Comparison of ENCODE assay signal across 8 mouse cellular contexts in genomic region chr10:122887528-122888183, GRCm38 (mm10).
DNase-seq lines count a peak whose midpoint lies in the region; ATAC-seq and TF ChIP-seq lines count a peak whose summit lies in the region.

No protein-coding gene starts in this region.

- DNase-seq in heart, adult 2 months: peak in 1 of 2 experiments; percentile 34
- DNase-seq in heart, postnatal 25 days (ENCODE audit: low spot score): no peak
- DNase-seq in cerebellum, postnatal 25 days: peak; percentile 44 to 54
- DNase-seq in heart, embryonic 10.5 days (ENCODE audit: low spot score): no peak
- no peak for DNase-seq in stomach, postnatal 0 days (ENCODE audit: low spot score)
- DNase-seq in frontal cortex, postnatal 36 days (ENCODE audit: low spot score in 2 of 2): no peak
- no peak for DNase-seq in adrenal gland, adult 8-10 months

- H3K4me3 ChIP-seq in heart, adult 2 months: no peak overlapping the region
- no peak overlapping the region for H3K4me3 ChIP-seq in heart, embryonic 10.5 days
- H3K4me3 ChIP-seq in limb, embryonic 13.5 days: peak overlapping the region; percentile 18
- H3K4me3 ChIP-seq in stomach, postnatal 0 days (ENCODE audit: low read depth, low read length): no peak overlapping the region

- peak; percentile 31 for ATAC-seq in limb, embryonic 13.5 days (ENCODE audit: low FRiP score, low read depth)
- ATAC-seq in stomach, postnatal 0 days (ENCODE audit: low FRiP score, low TSS enrichment): peak; percentile 33; the same call in 1 of the 2 replicates

- H3K4me1 ChIP-seq in heart, adult 2 months (ENCODE audit: control insufficient read depth, insufficient read depth, low read length): peaks cover 16% of the 10 kb centered on the region
- peaks cover 57% of the 10 kb centered on the region for H3K4me1 ChIP-seq in heart, embryonic 10.5 days
- peaks cover 87% of the 10 kb centered on the region for H3K4me1 ChIP-seq in limb, embryonic 13.5 days
- peaks cover 10% of the 10 kb centered on the region for H3K4me1 ChIP-seq in stomach, postnatal 0 days (replicated peaks; ENCODE audit: control insufficient read depth, insufficient read depth)

- H3K9ac ChIP-seq in heart, adult 2 months (ENCODE audit: low read depth, low read length): no peak overlapping the region
- peak overlapping the region; percentile 63 for H3K9ac ChIP-seq in limb, embryonic 13.5 days
- H3K9ac ChIP-seq in stomach, postnatal 0 days (ENCODE audit: low read length): peak overlapping the region; percentile 48

- intact Hi-C loops in heart, adult 2 months (cut with DNase I): no loop called here
- intact Hi-C loops in heart, postnatal 25 days (cut with DNase I): loop anchor here (5.0 kb wide), 1 partner anchor 100 kb away; no protein-coding TSS in a partner anchor

- peaks cover 2% of the 10 kb centered on the region for H3K36me3 ChIP-seq in heart, adult 2 months (ENCODE audit: control insufficient read depth, insufficient read depth, low read length)
- H3K36me3 ChIP-seq in heart, embryonic 10.5 days: no peaks in the 10 kb centered on the region
- H3K36me3 ChIP-seq in limb, embryonic 13.5 days: no peaks in the 10 kb centered on the region
- no peaks in the 10 kb centered on the region for H3K36me3 ChIP-seq in stomach, postnatal 0 days (ENCODE audit: control insufficient read depth, insufficient read depth, low read length)

- peak overlapping the region; percentile 58; the same call in 1 of the 2 replicates for H3K27ac ChIP-seq in heart, adult 2 months
- H3K27ac ChIP-seq in heart, embryonic 10.5 days: peak overlapping the region; percentile 48
- H3K27ac ChIP-seq in limb, embryonic 13.5 days: peak overlapping the region; percentile 98
- peak overlapping the region; percentile 88 for H3K27ac ChIP-seq in stomach, postnatal 0 days (replicated peaks)

- H3K79me2 ChIP-seq in heart, adult 2 months (replicated peaks; ENCODE audit: control insufficient read depth, insufficient read depth, low read length): no peaks in the 10 kb centered on the region

- no peak for TF ChIP-seq POLR2A in heart, adult 2 months (IDR thresholded peaks at IDR 0.05; ENCODE audit: insufficient read depth, low read depth, low read length)

- 53% methylated on average over 10 of the region's 10 CpGs for WGBS in heart, adult 2 months
- WGBS in heart, embryonic 10.5 days: 58% methylated on average over 10 of the region's 10 CpGs
- 21% methylated on average over 10 of the region's 10 CpGs for WGBS in limb, embryonic 13.5 days
- 34% methylated on average over 10 of the region's 10 CpGs for WGBS in stomach, postnatal 0 days

- no peak for TF ChIP-seq CTCF in heart, adult 2 months (IDR thresholded peaks at IDR 0.05)
- no peak for TF ChIP-seq CTCF in stomach, postnatal 0 days (IDR thresholded peaks at IDR 0.05; ENCODE audit: low read depth)

- no peaks in the 10 kb centered on the region for H3K27me3 ChIP-seq in heart, adult 2 months (ENCODE audit: control insufficient read depth, insufficient read depth, low read length)
- no peaks in the 10 kb centered on the region for H3K27me3 ChIP-seq in heart, embryonic 10.5 days (ENCODE audit: insufficient read depth, poor library complexity, severe bottlenecking)
- no peaks in the 10 kb centered on the region for H3K27me3 ChIP-seq in limb, embryonic 13.5 days
- no peaks in the 10 kb centered on the region for H3K27me3 ChIP-seq in stomach, postnatal 0 days (ENCODE audit: control insufficient read depth, insufficient read depth, low read length)

- H3K4me2 ChIP-seq in limb, embryonic 13.5 days (replicated peaks): peak overlapping the region; percentile 59
- no peak overlapping the region for H3K4me2 ChIP-seq in stomach, postnatal 0 days (replicated peaks; ENCODE audit: low read depth)

- no peaks in the 10 kb centered on the region for H3K9me3 ChIP-seq in heart, embryonic 10.5 days
- no peaks in the 10 kb centered on the region; the same call in 1 of the 2 replicates for H3K9me3 ChIP-seq in limb, embryonic 13.5 days
- no peaks in the 10 kb centered on the region for H3K9me3 ChIP-seq in stomach, postnatal 0 days (ENCODE audit: control insufficient read depth, low read length)

- TF ChIP-seq EP300 in heart, adult 2 months (IDR thresholded peaks at IDR 0.05; ENCODE audit: insufficient read depth, low read depth, low read length): no peak
- TF ChIP-seq EP300 in stomach, postnatal 0 days (optimal IDR thresholded peaks at IDR 0.05): no peak

Comparison
In these comparisons a context has a peak if more than half of its experiments do, and no peak if none do; other contexts are left out.
1. DNase-seq: peak in cerebellum, postnatal 25 days (2 of 2); none in heart, postnatal 25 days (single experiment), heart, embryonic 10.5 days (single experiment), stomach, postnatal 0 days (single experiment), frontal cortex, postnatal 36 days (0 of 2) and adrenal gland, adult 8-10 months (single experiment).
2. H3K27ac ChIP-seq: peak in every context shown above with its lines; median percentile 98 in limb, embryonic 13.5 days; 88 in stomach, postnatal 0 days; 58 in heart, adult 2 months; 48 in heart, embryonic 10.5 days.